Mouse (Mus musculus): ENCODE data around the gene Nim1k. TPM values are rescaled to one million over a fixed set of nuclear protein-coding genes. Genes with fewer than 3 reads are reported as not detected.

The Nim1k gene
- total and polyA plus RNA-seq, 2 experiments from 2014 or later = 7.4 to 10.3 TPM

- H3K27ac ChIP-seq = peak overlapping the region; percentile 98
- H3K4me3 ChIP-seq (ENCODE audit: low read length) = peak overlapping the region; percentile 76
- H3K27me3 ChIP-seq (ENCODE audit: insufficient read depth, low read length) = no peaks in the 10 kb centered on the region
- H3K9ac ChIP-seq (replicated peaks; ENCODE audit: low read length) = peak overlapping the region; percentile 94
- 0 out of 2 replicates have a peak, but pooled peaks cover 3% of the 10 kb centered on the region for H3K36me3 ChIP-seq (ENCODE audit: insufficient read depth, low read length)
- peak overlapping the region; percentile 79 for H3K4me2 ChIP-seq (ENCODE audit: low read depth, low read length)
- no peaks in the 10 kb centered on the region for H3K9me3 ChIP-seq (ENCODE audit: low read length)
- TF ChIP-seq CTCF (IDR thresholded peaks at IDR 0.05; ENCODE audit: low read depth) = no peak
- ATAC-seq (peak; percentile 76), DNase-seq (ENCODE audit: low spot score) (peak; percentile 86)
- peaks cover 4% of the 10 kb centered on the region; the same call in 1 of the 2 replicates for H3K4me1 ChIP-seq (ENCODE audit: insufficient read depth, low read length)
- WGBS = under 1% methylated on average over 61 of the region's 66 CpGs
Measured at GRCm38 (mm10) chr13:119789851-119790717, 34.4 kb upstream of the Nim1k start.

- Histone ChIP-seq H3K9ac (replicated peaks; ENCODE audit: low read length) (no peak overlapping the region), H3K4me1 (ENCODE audit: insufficient read depth, low read length) (no peaks in the 10 kb centered on the region), H3K9me3 (ENCODE audit: low read length) (no peaks in the 10 kb centered on the region), H3K4me2 (ENCODE audit: low read depth, low read length) (no peak overlapping the region), H3K4me3 (ENCODE audit: low read length) (no peak overlapping the region), H3K27me3 (ENCODE audit: insufficient read depth, low read length) (no peaks in the 10 kb centered on the region), H3K27ac (no peak overlapping the region), H3K36me3 (ENCODE audit: insufficient read depth, low read length) (peaks cover 27% of the 10 kb centered on the region)
- no peak for ATAC-seq
- WGBS = 83% methylated on average over 4 of the region's 4 CpGs
- no peak for DNase-seq (ENCODE audit: low spot score)
- TF ChIP-seq CTCF (IDR thresholded peaks at IDR 0.05; ENCODE audit: low read depth) = no peak
Measured at GRCm38 (mm10) chr13:119783581-119783980, 27.9 kb upstream of the Nim1k start.

- 87% methylated on average over 6 of the region's 6 CpGs for WGBS
Measured at GRCm38 (mm10) chr13:119768541-119768940, 12.9 kb upstream of the Nim1k start.

GRCm38 (mm10) chr13:119766480-119766879, 10.8 kb upstream of the Nim1k start:
- Histone ChIP-seq H3K9me3 (ENCODE audit: low read length) (no peaks in the 10 kb centered on the region), H3K4me1 (ENCODE audit: insufficient read depth, low read length) (no peaks in the 10 kb centered on the region), H3K4me2 (ENCODE audit: low read depth, low read length) (no peak overlapping the region), H3K27ac (no peak overlapping the region), H3K36me3 (ENCODE audit: insufficient read depth, low read length) (peaks cover 37% of the 10 kb centered on the region; the same call in 1 of the 2 replicates), H3K27me3 (ENCODE audit: insufficient read depth, low read length) (no peaks in the 10 kb centered on the region), H3K9ac (replicated peaks; ENCODE audit: low read length) (no peak overlapping the region), H3K4me3 (ENCODE audit: low read length) (no peak overlapping the region)
- ATAC-seq = no peak
- 93% methylated on average over 7 of the region's 7 CpGs for WGBS
- DNase-seq (ENCODE audit: low spot score) = no peak
- no peak for TF ChIP-seq CTCF (IDR thresholded peaks at IDR 0.05; ENCODE audit: low read depth)

More at GRCm38 (mm10) chr13:119768541-119768940, 12.9 kb upstream of the Nim1k start:
- no peak overlapping the region for H3K27ac ChIP-seq
- no peaks in the 10 kb centered on the region for H3K9me3 ChIP-seq (ENCODE audit: low read length)
- no peak for ATAC-seq
- no peaks in the 10 kb centered on the region for H3K4me1 ChIP-seq (ENCODE audit: insufficient read depth, low read length)
- H3K27me3 ChIP-seq (ENCODE audit: insufficient read depth, low read length) = no peaks in the 10 kb centered on the region
- H3K4me3 ChIP-seq (ENCODE audit: low read length) = no peak overlapping the region
- H3K36me3 ChIP-seq (ENCODE audit: insufficient read depth, low read length) = peaks cover 39% of the 10 kb centered on the region; the same call in 1 of the 2 replicates
- no peak for DNase-seq (ENCODE audit: low spot score)
- H3K9ac ChIP-seq (replicated peaks; ENCODE audit: low read length) = no peak overlapping the region
- no peak for TF ChIP-seq CTCF (IDR thresholded peaks at IDR 0.05; ENCODE audit: low read depth)
- no peak overlapping the region for H3K4me2 ChIP-seq (ENCODE audit: low read depth, low read length)

GRCm38 (mm10) chr13:119756831-119757230, 1.1 kb upstream of the Nim1k start:
- TF ChIP-seq CTCF (IDR thresholded peaks at IDR 0.05; ENCODE audit: low read depth) = no peak
- H3K4me1 ChIP-seq (ENCODE audit: insufficient read depth, low read length) = peaks cover 9% of the 10 kb centered on the region; the same call in 1 of the 2 replicates
- ATAC-seq (no peak), DNase-seq (ENCODE audit: low spot score) (no peak)
- WGBS = 39% methylated on average over 5 of the region's 5 CpGs
- H3K4me3 ChIP-seq (ENCODE audit: low read length) = peak overlapping the region; percentile 71
- H3K4me2 ChIP-seq (ENCODE audit: low read depth, low read length) = peak overlapping the region; percentile 94
- H3K27me3 ChIP-seq (ENCODE audit: insufficient read depth, low read length) = no peaks in the 10 kb centered on the region
- 0 out of 2 replicates have a peak, but pooled peaks cover 3% of the 10 kb centered on the region for H3K36me3 ChIP-seq (ENCODE audit: insufficient read depth, low read length)
- no peaks in the 10 kb centered on the region for H3K9me3 ChIP-seq (ENCODE audit: low read length)
- H3K27ac ChIP-seq = peak overlapping the region; percentile 93; the same call in 1 of the 2 replicates
- H3K9ac ChIP-seq (replicated peaks; ENCODE audit: low read length) = no peak overlapping the region

GRCm38 (mm10) chr13:119755141-119755547, 538 bp downstream of the Nim1k start:
- peak overlapping the region; percentile 83 for H3K9ac ChIP-seq (replicated peaks; ENCODE audit: low read length)
- no peaks in the 10 kb centered on the region for H3K9me3 ChIP-seq (ENCODE audit: low read length)
- peak overlapping the region; percentile 71 for H3K4me3 ChIP-seq (ENCODE audit: low read length)
- H3K4me1 ChIP-seq (ENCODE audit: insufficient read depth, low read length) = peaks cover 9% of the 10 kb centered on the region; the same call in 1 of the 2 replicates
- peak; percentile 47 for ATAC-seq
- no peaks in the 10 kb centered on the region for H3K36me3 ChIP-seq (ENCODE audit: insufficient read depth, low read length)
- H3K27me3 ChIP-seq (ENCODE audit: insufficient read depth, low read length) = no peaks in the 10 kb centered on the region
- TF ChIP-seq CTCF (IDR thresholded peaks at IDR 0.05; ENCODE audit: low read depth) = no peak
- DNase-seq (ENCODE audit: low spot score) = peak; percentile 37
- H3K27ac ChIP-seq = peak overlapping the region; percentile 93
- WGBS = 2% methylated on average over 16 of the region's 16 CpGs
- peak overlapping the region; percentile 94 for H3K4me2 ChIP-seq (ENCODE audit: low read depth, low read length)
